Mouse (Mus musculus): Measurements from ENCODE around the gene Tceal1.

Tceal1 gene

DNA sequence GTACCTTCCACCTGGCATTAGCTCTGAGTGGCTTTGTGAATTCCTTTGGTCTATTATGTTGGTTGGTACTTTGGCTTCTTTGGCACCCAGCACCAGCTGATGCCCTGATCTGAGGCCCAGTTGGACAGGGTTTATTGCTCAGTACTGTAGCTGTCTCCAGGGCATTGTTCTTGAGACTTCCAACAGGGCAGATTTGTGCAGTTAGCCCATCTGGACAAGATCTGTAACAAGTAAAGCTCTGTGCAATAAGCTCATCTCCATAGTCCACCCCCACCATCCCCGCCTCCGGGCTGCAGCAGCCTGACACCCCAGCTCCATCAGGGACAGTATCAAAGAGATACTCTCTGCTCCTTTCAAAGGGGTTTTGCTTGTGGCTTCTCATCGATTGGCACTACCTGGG lies 47.7 kb downstream of the Tceal1 start:
- DNase-seq (ENCODE audit: low read depth, low spot score), result no peak
